10 mouse cellular contexts compared by ENCODE assay signal in the genomic region with DNA sequence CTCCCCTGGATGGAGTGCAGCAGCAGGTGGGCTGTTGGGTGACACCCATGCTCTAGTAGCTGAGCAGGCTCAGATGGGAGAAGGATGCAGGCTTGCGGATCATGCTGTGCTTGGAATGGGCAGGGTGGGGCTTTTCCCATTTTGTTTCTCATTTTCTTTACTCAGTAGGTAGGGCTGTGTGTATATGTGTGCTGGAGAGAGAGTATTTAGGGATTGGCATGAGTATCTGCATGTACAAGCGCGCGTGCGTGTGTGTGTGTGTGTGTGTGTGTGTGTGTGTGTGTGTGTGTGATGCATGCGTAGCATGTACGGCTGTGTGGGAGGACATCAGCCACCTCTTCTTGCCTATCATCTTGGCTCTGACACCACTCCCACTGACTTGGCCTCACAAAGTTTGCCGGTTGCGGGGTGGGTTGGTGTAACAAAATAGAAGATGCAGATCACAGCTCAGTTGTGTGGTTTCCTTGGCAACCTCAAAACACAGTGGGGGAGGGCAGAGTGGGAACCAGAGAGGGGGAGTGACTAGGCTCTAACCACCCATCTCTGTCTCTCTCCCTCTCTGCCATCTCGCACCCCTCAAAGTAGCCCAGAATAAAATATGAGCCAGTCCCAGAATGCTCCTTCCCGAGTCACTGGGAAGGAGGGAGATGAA. TPM values are rescaled to one million over a fixed set of nuclear protein-coding genes. Genes with fewer than 3 reads are reported as not detected.
A peak's percentile ranks its signal among the peaks of the same experiment; 100 is the strongest.
DNase-seq lines count a peak whose midpoint lies in the region; ATAC-seq lines count a peak whose summit lies in the region.
"Had no signal": no experiment of that assay in that cellular context is flagged by ENCODE, and none has a peak within 500 bp of the region (broad histone marks: within the 10 kb centered on the region; RNA-seq: fewer than 3 reads in every experiment).

No protein-coding gene starts in this region.

- no peak overlapping the region for H3K9ac ChIP-seq in hindbrain, embryonic 13.5 days
- no peak overlapping the region for H3K9ac ChIP-seq in heart, embryonic 11.5 days (ENCODE audit: low read depth, low read length)
- H3K9ac ChIP-seq in liver, embryonic 11.5 days (ENCODE audit: low read depth, low read length): no peak overlapping the region
- H3K9ac ChIP-seq: neural tube, embryonic 13.5 days had no signal

- H3K4me3 ChIP-seq in hindbrain, embryonic 13.5 days: no peak overlapping the region
- H3K4me3 ChIP-seq in heart, embryonic 11.5 days (ENCODE audit: low read depth, low read length): no peak overlapping the region
- H3K4me3 ChIP-seq in liver, embryonic 11.5 days (ENCODE audit: low read depth, low read length): no peak overlapping the region
- H3K4me3 ChIP-seq: neural tube, embryonic 13.5 days had no signal

- 54% methylated on average over 11 of the region's 11 CpGs for WGBS in hindbrain, embryonic 13.5 days
- WGBS in heart, embryonic 11.5 days (ENCODE audit: insufficient replicate concordance): 65% methylated on average over 11 of the region's 11 CpGs
- 65% methylated on average over 11 of the region's 11 CpGs for WGBS in liver, embryonic 11.5 days

- H3K36me3 ChIP-seq in hindbrain, embryonic 13.5 days: no peaks in the 10 kb centered on the region
- no peaks in the 10 kb centered on the region for H3K36me3 ChIP-seq in heart, embryonic 11.5 days (ENCODE audit: control insufficient read depth, insufficient read depth, low read length)
- H3K36me3 ChIP-seq in liver, embryonic 11.5 days (ENCODE audit: control insufficient read depth, insufficient read depth, low read length): no peaks in the 10 kb centered on the region
- H3K36me3 ChIP-seq: neural tube, embryonic 13.5 days had no signal

- H3K27ac ChIP-seq in hindbrain, embryonic 13.5 days: no peak overlapping the region
- no peak overlapping the region for H3K27ac ChIP-seq in heart, embryonic 11.5 days (ENCODE audit: low read depth, low read length)
- no peak overlapping the region; the same call in 1 of the 2 replicates for H3K27ac ChIP-seq in liver, embryonic 11.5 days (ENCODE audit: low read depth, low read length)
- H3K27ac ChIP-seq: neural tube, embryonic 13.5 days had no signal

- peaks cover 54% of the 10 kb centered on the region for H3K4me1 ChIP-seq in hindbrain, embryonic 13.5 days (replicated peaks)
- peaks cover 3% of the 10 kb centered on the region for H3K4me1 ChIP-seq in heart, embryonic 11.5 days (ENCODE audit: control insufficient read depth, insufficient read depth, low read length)
- H3K4me1 ChIP-seq in liver, embryonic 11.5 days (replicated peaks; ENCODE audit: control insufficient read depth, insufficient read depth, low read length): peaks cover 31% of the 10 kb centered on the region

- H3K9me3 ChIP-seq in hindbrain, embryonic 13.5 days: no peaks in the 10 kb centered on the region
- H3K9me3 ChIP-seq in heart, embryonic 11.5 days (replicated peaks; ENCODE audit: control insufficient read depth, low read length): no peaks in the 10 kb centered on the region
- no peaks in the 10 kb centered on the region for H3K9me3 ChIP-seq in liver, embryonic 11.5 days (ENCODE audit: control insufficient read depth, low read length)
- H3K9me3 ChIP-seq: neural tube, embryonic 13.5 days had no signal

- H3K4me2 ChIP-seq in hindbrain, embryonic 13.5 days: no peak overlapping the region
- no peak overlapping the region for H3K4me2 ChIP-seq in heart, embryonic 11.5 days
- H3K4me2 ChIP-seq in liver, embryonic 11.5 days: no peak overlapping the region
- H3K4me2 ChIP-seq: neural tube, embryonic 13.5 days had no signal

- ATAC-seq in hindbrain, embryonic 13.5 days (ENCODE audit: low FRiP score): peak; percentile 41
- peak; percentile 58 for ATAC-seq in megakaryocyte-erythroid progenitor cell, adult 5-6 weeks (replicated peaks; ENCODE audit: low FRiP score, low TSS enrichment, poor library complexity, severe bottlenecking)
- ATAC-seq in heart, embryonic 11.5 days (replicated peaks; ENCODE audit: insufficient number of reproducible peaks, low FRiP score, low TSS enrichment): no peak
- ATAC-seq in liver, embryonic 11.5 days (replicated peaks; ENCODE audit: low FRiP score): no peak
- ATAC-seq: Patski had no signal

- peak; percentile 21 for DNase-seq in thymus, postnatal 4 days
- no peak for DNase-seq in thymus, postnatal 10 days (ENCODE audit: low spot score in 2 of 2)
- DNase-seq in cerebellum, adult 18-20 months: no peak
- no peak for DNase-seq in thymus, postnatal 25 days
- DNase-seq in liver, embryonic 11.5 days (ENCODE audit: low spot score): no peak

- no peaks in the 10 kb centered on the region for H3K27me3 ChIP-seq in hindbrain, embryonic 13.5 days
- no peaks in the 10 kb centered on the region for H3K27me3 ChIP-seq in heart, embryonic 11.5 days (ENCODE audit: control insufficient read depth, insufficient read depth, low read length)
- H3K27me3 ChIP-seq in liver, embryonic 11.5 days (replicated peaks; ENCODE audit: control insufficient read depth, insufficient read depth, low read length): no peaks in the 10 kb centered on the region
- H3K27me3 ChIP-seq: neural tube, embryonic 13.5 days; Patski had no signal

RNA-seq across cellular contexts. Expression of a gene that starts 41.4 kb away (rescaled TPM):
- polyA plus RNA-seq in hindbrain, embryonic 13.5 days (2015; fragmentation: Nextera tagmentation; extraction: Ambion mirVana): 12.1 and 13.1 TPM in 2 replicates
- 36.9 and 42.3 TPM in 2 replicates for total RNA-seq in megakaryocyte-erythroid progenitor cell, adult 5-6 weeks (2014; fragmentation: Nextera tagmentation)
- total RNA-seq in megakaryocyte-erythroid progenitor cell, adult 5-6 weeks (2017): 23.0 and 24.9 TPM in 2 replicates
- polyA plus RNA-seq in heart, embryonic 11.5 days (2014; fragmentation: Nextera tagmentation; extraction: Ambion mirVana): 26.1 and 35.6 TPM in 2 replicates
- 17.1 and 19.6 TPM in 2 replicates for polyA plus RNA-seq in liver, embryonic 11.5 days (2014; fragmentation: Nextera tagmentation; extraction: Ambion mirVana)

Comparison
In these comparisons a context has a peak if more than half of its experiments do, and no peak if none do; other contexts are left out.
1. ATAC-seq: peak in hindbrain, embryonic 13.5 days (single experiment) and megakaryocyte-erythroid progenitor cell, adult 5-6 weeks (single experiment); none in heart, embryonic 11.5 days (single experiment) and liver, embryonic 11.5 days (single experiment).